Mouse (Mus musculus): ENCODE measurements around the gene Cul7. TPM values are rescaled to one million over a fixed set of nuclear protein-coding genes. Genes with fewer than 3 reads are reported as not detected.
A peak's percentile ranks its signal among the peaks of the same experiment; 100 is the strongest.

Gene Cul7
- total RNA-seq, 2 experiments from 2014 or later = 8.8 to 14.4 TPM

DNA sequence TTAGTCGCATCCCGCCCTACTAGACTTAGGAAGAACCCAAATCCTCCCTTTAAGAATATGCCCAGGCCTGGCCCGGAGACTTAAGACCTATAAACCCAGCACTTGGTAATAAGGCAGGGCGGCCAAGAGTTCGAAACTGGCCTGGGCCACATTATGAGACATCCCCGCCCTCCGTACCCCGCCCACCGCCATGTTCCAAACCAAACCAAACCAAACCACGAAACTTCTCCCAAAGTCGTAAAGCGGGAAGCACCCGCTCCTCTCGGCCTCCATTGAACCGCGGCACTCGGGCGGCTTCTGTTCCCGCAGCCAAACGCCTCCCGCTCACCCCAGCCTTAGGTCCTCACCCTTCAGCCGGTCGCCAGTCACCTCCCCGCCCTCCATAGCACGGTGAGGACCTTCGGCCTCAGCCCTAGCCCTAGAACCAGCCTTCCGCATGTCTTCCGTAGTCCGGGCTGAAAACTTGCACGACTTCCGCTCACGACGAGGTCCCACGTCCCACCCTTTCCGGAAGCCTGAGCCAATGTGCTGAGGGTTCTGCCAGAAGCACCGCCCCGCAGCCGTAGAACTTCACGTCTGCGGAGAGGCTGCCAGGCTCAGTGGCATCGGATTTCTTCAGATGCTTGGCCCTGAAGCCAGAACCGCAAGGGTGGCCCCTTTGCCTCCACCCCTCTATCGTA, 23.9 kb downstream of the Cul7 start, which contains the start of gene Rrp36:
Rrp36 (minus strand) TSS at position 503 of the 680 bp plus-strand sequence.
- DNase-seq = peak; percentile 91

DNA sequence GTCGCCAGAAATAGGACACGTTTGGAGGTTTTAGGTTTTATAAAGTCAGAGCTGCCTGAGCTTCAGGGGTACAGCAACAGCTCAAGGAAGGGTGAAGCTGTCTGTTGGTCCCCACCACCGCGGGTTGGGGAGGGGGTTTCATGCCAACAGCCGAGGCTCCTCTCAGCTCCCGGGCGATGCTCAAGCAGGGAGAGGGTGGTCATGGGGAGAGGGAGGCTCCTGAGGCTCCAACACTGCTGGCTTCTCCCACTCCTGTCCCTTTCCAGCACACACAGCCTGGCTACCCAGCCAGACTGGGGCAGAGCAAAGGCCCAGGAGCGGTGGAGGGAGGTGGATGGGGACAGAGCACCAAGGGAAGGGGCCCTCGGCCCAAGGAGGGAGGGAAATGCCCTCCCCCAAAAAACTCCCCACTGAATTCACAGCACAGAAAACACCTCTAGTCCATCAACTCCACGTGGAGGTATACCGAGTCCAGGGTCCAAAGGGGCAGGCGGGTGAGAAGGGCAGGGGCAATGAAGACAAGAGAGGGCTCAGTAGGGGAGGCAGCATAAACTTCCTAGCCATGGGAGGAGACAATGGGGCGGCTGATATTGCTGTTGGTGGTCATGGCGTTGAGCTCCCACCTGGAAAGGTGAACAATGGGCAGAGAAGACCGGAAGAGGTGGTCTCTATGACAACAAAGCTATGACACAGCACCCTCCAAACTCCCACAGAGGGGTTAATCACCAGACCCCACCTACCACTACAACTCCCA, 24.6 kb downstream of the Cul7 start:
- DNase-seq = no peak

DNA sequence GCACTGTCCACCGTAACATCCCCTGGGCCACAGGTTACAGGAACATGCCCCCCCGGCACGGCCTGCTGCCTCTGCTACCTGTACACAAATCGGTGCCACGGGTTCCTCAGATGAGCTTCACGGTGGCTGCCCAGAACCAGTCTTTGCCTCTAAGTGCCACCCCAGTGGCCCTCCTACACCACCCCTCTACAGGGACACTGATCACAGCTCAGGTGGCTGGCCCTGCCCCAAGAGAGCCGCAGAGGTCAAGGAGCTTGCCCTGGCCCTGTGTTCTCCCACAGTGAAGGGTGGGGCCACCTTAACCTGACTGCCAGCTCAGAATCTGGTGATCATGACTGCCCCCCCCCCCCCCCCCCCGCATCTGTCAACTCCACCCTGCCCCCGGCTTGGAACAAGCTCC, 28.3 kb downstream of the Cul7 start, which contains the start of gene Mea1:
Mea1 (plus strand) TSS at position 378 of the 400 bp plus-strand sequence.
- DNase-seq = peak; percentile 79

DNA sequence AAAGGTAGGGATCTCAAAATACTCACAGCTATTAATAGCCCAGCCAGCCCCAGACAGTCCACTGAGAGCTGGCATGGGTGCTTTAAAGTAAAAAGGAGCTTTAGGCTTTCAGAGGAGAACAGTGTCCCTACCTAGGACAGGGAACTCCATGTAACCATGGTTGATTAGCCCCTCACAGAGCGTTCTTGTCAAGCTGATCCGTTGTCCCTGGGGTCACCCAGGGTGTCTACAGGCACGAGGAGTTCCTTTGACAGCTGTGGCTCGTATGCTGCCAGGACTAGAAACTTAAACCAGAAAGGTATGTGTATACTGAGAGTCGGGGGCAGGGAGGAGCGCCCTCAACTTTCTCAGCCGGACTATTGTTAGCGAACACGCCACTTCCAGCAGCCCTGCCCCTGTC, 28.8 kb downstream of the Cul7 start:
- DNase-seq = peak; percentile 72

DNA sequence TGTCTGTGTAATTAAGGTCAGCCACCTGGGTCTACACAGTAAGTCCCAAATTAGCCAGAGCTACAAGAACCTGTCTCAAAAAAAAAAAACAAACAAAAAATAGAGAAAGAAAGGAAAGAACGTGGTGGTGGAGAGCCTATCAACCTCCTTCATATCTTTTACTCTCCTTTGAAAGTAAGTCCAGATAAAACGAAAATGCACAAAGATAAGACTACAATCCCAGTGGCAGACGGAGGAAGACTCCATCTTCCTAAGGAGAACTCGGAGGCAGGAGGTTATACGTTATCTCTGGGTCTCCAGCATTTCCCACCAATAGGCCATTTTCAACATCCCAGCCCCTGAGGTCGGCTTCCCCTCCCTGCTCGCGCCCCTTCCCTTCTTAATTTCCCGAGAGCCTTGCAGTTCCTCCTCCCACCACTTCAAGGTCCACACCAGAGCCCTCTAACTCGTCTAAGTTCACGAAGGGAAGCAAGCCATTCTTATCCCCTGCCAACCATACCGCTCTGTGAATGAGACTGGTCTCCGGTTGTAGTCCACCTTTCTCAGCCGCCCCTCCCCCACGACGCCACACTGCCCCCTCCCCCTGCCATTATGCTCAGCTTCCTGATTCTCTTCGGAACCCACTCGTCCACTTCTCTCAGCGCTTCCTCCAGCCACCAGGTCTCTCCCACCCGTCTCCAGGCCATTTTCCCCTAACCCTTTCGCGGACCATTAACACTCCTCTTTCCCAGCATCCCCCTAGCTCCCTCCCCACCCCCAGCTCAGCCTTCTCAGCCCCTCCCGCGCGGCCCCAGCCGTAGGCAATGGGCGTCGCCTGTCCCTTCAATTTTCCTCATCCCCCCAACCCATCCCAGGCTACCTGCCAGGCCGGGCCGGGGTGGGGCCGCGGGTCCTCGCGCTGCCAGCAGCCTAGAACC, 30.0 kb downstream of the Cul7 start:
- DNase-seq = no peak

DNA sequence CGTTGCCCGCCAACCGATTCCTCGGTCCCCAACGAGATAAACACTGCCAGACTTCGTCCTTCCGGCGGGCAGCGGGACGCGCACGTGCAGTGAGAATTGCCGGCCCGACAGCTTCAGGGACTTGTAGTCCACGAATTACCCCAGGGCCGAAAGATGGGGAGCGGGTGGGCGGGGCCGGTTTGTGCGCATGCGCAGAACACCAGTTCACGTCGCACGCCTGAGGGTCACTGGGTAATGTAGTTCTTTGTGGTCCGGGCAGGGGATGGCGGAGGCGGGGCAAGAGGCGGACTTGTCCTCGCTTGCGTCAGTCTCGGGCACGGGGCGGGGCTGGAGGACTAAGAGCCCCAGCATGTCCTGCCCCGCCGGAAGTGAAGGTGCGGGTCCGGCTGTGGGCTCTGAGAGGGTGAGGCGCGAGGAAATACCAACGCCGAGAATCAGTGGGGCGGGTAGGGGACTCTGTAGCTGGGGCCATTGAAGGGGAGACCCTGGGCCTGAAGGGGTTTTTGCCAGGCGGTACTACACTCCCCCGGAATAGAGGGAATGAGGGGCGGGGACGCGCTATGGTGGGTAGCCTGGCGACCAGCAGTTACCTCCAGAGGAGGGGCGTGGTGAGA, 30.7 kb downstream of the Cul7 start, which contains the start of gene Klhdc3:
Klhdc3 (minus strand) TSS at position 155 of the 614 bp plus-strand sequence.
- peak; percentile 98 for DNase-seq

DNA sequence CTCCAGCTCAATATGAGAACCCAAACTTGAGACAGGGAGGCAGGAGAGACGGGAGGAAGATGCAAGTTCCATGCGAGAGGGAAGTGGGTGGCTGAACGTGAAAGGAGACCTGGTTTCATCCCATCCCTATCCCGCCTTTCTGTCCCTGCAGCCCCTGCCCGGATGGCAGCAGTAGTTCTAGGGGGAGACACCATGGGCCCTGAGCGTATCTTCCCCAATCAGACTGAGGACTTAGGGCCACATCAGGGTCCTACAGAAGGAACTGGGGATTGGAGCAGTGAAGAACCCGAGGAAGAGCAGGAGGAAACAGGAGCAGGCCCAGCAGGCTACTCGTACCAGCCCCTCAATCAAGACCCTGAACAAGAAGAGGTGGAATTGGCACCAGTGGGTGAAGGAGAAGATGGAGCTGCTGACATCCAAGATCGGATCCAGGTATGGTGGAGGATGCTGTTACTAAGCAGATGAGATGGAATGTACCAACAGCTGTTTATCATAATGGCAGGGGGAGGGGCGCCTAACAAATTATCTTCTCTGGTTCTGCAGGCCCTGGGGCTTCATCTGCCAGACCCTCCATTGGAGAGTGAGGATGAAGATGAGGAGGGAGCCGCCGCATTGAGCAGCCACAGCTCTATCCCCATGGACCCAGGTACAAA, 31.5 kb downstream of the Cul7 start:
- DNase-seq = no peak

DNA sequence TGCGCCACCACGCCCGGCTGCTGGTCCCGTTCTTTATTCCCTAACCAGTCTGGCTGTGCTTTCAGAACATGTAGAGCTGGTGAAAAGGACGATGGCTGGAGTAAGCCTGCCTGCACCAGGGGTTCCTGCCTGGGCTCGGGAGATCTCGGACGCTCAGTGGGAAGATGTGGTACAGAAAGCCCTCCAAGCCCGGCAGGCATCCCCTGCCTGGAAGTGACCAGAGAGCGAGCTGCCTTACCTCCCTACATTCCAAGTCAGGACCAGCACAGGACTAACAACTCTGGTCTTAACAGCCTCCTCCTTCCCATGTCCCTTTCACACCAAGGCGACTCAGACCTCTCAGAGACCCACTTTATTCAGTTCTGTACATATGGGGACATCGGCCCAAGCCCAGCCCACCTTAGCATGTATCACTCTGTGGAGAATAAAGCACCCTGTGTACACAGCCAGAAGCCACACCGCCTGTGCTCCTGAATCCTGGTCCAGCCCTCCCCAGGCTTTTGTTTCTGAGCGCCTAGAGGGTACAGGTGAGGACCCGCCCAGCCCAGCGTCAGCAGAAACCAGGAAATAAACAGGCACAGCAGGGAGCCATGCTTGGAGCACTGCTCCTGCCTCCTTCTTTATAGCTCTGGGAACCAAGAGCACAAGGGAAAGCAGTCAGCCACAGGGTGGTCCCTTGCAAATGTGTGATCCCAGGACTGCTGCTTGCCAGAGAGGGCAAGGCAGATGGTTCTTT, 32.7 kb downstream of the Cul7 start:
- no peak for DNase-seq

DNA sequence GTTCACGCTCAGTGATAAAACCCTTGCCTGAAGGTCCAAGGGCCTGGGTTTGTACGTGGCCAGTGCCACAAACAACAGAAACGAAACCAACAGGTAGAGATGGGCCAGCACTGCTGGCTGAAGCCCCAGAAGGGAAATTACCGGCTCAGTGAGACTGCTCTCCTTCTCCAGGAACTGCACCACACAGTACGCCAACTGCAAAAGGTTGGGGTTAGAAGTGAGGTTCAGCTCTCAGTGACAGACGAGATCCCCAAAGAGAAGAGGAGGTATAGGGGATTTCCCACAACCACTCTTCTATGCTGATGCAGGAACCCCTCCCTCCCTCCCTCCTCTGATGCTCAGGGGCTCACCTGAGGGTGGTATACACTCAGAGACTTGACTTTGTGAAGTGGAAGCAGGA, 35.8 kb downstream of the Cul7 start:
- DNase-seq = no peak

DNA sequence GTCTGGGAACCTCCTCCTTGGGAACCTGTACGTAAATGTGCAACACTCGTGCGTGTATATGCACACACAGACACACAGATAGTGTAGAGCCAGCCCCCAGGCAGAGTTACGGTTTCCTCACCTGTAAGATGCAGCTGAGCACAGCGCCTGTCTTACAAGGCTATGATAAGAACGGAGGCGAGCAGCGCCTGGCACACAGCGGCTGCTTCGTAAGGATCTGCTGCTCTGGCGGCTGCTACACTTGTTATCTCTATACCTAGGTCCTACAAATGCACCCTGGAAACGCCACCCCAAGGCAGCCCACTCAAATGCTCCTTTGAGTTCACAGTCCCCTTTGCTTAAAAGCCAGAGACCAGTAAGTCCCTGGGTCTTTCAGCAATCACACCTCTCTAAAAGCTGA, 40.5 kb downstream of the Cul7 start:
- DNase-seq = no peak

DNA sequence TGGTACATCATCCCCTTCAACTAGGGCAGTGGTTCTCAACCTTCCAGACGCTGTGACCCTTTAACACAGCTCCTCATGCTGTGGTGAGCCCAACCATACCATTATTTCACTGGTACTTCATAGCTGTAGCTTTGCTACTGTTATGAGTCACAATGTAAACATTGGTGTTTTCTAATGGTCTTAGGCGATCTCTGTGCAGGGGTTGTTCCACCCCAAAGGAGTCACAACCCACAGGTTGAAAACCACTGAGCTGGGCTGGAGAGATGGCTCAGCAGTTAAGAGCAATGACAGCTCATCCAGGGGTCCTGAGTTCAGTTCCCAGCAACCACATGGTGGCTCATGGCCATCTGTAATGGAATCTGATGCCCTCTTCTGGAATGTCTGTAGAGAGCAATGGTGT, 41.3 kb downstream of the Cul7 start:
- no peak for DNase-seq

DNA sequence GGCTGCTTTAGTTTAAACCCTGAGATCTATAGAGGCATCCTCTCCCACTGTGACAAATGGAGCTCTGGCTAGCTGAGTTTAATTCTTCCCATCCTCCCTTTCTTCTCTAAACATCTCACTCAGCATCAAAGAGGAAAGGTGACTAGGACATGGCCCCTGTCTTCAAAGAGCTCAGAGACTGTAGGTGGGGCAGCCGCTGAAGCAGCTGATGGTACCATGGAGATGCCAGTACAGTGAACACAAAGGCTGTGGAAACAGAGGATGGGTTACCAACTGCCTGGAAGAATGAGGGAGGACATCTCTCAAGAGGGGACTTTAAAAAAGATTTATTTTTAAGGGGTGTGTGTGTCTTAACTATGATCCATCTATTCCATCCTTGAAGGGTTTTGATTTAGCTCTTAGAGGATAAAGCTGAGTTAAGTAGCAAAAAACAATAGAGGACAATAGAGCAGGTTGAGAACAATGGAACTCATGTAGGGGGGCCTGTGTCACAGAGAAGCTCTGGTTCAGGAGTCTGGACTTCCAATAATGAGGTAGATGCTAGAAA, 44.5 kb downstream of the Cul7 start:
- DNase-seq = no peak

DNA sequence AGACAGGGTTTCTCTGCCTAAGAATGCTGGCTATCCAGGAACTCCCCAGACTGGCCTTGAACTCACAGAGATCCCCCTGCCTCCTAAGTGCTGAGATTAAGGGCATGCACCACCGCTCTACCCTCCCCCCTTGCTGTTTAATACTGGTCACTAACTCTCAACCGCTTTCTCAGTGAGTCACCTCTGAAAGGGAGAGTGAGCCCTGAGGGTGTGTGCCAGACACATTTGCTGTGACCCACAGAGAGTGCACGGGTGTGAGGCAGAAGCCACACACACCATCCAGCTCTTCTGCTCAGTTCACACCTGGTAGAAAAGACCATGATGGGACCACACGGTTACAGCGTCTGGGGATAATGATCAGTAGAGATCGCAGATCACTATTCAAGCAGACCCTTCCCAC, 48.4 kb downstream of the Cul7 start:
- DNase-seq = no peak

DNA sequence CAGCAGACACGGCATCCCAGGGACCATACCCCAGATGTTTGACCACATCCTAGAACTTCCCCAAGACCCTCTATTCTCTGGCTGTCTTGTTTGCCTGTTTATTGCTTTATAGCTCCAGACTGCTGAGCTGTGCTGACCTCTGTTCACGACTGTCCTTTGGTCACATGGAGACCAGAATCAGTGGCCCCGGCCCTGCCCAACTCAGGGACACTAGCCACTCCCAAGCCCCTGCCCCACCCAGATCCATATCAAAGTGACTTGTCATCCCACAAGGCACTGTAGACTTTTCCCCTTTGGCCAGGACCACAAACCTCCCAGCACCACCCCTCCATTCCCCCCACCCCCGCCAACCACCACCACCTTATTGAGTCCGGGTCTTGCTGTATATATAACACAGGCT, 49.1 kb downstream of the Cul7 start:
- DNase-seq = no peak

DNA sequence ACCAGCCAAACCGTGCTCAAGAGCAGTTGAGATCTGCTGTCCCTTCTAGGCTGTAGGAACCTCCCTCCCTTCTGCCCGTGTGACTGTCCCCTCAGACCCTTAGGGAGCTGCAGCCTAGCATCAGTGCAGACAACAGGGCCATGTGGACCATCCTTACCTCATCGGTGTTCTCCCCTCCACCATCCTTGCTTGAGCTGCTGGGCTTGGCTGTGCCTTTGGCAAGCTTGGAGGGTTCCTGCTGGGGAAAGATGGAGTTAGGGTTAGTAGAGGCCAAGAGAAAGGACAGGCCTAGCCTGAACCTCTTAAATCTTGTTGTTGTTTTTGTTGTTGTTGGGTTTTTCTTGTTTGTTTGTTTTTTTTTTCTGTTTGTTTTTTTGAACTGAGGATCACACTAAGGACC, 49.8 kb downstream of the Cul7 start:
- DNase-seq = no peak

DNA sequence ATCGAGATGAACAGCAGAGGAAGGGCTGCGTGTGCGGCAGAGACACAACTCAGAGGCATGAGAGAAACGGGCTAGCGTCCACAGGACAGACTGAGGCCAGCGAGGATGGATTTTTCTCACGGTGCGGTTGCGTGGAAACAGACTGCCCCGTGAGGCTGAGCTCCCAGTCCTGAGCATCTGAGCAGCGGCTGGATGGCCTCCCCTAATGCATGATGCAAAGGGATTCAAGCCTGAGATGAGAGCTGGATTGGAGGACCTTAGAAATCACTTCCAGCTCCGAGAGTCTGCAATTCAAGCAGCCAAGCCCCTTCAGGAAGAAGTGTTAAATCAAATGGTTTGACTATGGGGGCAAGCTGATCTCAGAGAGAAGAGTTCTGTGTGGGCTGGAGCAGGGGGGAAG, 51.4 kb downstream of the Cul7 start:
- DNase-seq = no peak

DNA sequence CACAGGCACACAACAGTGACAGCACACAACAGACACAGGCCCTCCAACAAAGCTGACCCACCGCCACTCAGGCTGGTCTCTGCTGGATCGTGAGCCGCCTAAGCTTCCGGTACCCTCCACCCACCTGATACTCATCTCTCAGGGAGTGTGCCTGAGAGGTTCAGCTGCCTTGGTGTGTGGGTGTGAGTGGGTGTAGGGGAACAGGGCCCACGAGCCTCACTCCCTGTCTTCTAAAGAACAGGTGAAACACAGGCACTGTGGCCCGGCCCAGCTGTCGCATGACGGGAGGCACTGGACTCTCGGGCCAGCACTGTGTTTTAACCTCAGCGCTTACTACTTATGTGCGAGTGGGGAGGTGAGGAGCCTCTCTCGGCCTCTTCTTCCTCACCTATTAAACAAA, 52.0 kb downstream of the Cul7 start:
- DNase-seq = no peak

DNA sequence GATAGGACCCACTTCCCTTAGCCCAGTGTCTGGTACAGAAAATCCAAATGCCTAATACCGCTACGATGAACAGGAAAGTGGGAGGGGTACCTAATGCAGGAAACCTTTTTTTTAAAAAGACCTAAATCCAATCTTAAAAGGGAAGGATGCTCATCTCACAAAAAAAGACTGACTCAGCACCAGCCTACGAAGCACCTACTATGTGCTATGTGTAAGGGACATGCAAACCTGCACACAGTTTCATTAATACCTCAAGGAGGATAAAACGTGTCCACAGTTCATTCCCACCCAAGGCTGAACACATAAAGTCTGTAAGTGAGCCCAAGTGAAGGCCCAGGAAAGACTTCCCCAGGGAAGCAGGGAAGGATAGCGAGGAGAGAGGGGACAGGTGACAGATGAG, 52.4 kb downstream of the Cul7 start:
- no peak for DNase-seq

DNA sequence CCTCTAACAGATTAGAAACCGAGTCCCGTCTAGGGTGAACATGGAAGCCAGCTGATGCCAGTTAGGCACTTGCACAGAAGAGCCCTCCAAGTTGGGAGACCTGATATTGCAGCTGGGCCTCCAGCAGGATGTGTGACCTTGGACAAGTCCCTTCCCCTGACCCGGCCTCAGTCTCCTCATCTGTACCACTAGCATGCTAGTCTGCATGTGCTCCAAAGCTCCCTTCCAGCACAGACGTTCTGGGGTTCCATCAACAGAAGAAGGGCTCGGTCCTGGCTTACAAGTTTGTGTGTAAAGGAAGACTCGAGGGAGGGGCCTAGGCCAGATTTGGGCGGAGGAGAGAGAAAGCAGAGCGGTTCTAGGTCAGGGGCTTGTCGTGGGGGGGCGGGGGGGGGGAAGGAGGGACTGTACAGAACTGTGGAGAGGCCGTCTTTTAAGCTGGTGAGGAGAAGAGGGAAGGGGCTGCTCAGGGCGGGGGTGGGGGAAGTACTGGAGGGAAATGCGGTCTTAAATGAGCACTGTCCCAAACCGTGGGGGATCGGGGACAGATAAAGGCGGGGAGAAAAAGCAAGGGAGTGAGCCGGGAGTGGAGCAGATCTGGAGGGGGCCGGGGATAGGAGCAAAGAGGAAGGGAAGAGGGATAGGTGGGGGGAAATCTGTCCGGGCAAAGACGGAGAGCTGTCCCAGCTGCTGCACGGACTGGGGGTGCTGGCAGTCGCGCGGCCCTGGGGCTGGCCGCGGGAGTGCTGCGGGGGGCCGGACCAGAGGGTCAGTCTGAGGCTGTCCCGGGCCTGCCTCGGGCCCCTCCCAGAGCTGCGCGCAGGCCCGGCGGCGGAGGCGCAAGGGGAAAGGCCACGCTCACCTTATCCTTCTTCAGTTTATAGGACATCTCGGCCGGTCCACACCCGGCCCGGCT, 54.1 kb downstream of the Cul7 start:
- DNase-seq = no peak

All from gastrocnemius, postnatal 25 days (tissue).